Mouse (Mus musculus): ENCODE measurements around the gene Ptk6.

The Ptk6 gene

GRCm38 (mm10) chr2:181228335-181228734 lies 25.7 kb upstream of the Ptk6 start:
- TF ChIP-seq CTCF (conservative IDR thresholded peaks at IDR 0.05; ENCODE audit: low read length) = no peak
- TF ChIP-seq NANOG (IDR thresholded peaks at IDR 0.05; ENCODE audit: borderline replicate concordance, low read length) = no peak
- no peak for TF ChIP-seq POU5F1 (IDR thresholded peaks at IDR 0.05; ENCODE audit: borderline replicate concordance, low read length)
- peaks cover 29% of the 10 kb centered on the region for H3K4me1 ChIP-seq (replicated peaks; ENCODE audit: low read depth, low read length)
- H3K4me3 ChIP-seq (replicated peaks; ENCODE audit: low read length) = no peak overlapping the region
- peaks cover 29% of the 10 kb centered on the region for H3K27me3 ChIP-seq (ENCODE audit: insufficient read depth, low read length)
- no peaks in the 10 kb centered on the region for H3K36me3 ChIP-seq (ENCODE audit: insufficient read depth, low read length)
- H3K9me3 ChIP-seq (ENCODE audit: low read length) = no peaks in the 10 kb centered on the region

GRCm38 (mm10) chr2:181227122-181227521 lies 24.5 kb upstream of the Ptk6 start:
- TF ChIP-seq CTCF (conservative IDR thresholded peaks at IDR 0.05; ENCODE audit: low read length) (no peak), NANOG (IDR thresholded peaks at IDR 0.05; ENCODE audit: borderline replicate concordance, low read length) (no peak), POU5F1 (IDR thresholded peaks at IDR 0.05; ENCODE audit: borderline replicate concordance, low read length) (no peak)
- Histone ChIP-seq H3K27me3 (ENCODE audit: insufficient read depth, low read length) (peaks cover 19% of the 10 kb centered on the region; the same call in 1 of the 2 replicates), H3K9me3 (ENCODE audit: low read length) (no peaks in the 10 kb centered on the region), H3K4me1 (replicated peaks; ENCODE audit: low read depth, low read length) (peaks cover 18% of the 10 kb centered on the region), H3K4me3 (replicated peaks; ENCODE audit: low read length) (no peak overlapping the region), H3K36me3 (ENCODE audit: insufficient read depth, low read length) (no peaks in the 10 kb centered on the region)

GRCm38 (mm10) chr2:181224994-181225393 lies 22.4 kb upstream of the Ptk6 start:
- TF ChIP-seq NANOG (IDR thresholded peaks at IDR 0.05; ENCODE audit: borderline replicate concordance, low read length) (no peak), POU5F1 (IDR thresholded peaks at IDR 0.05; ENCODE audit: borderline replicate concordance, low read length) (no peak), CTCF (conservative IDR thresholded peaks at IDR 0.05; ENCODE audit: low read length) (no peak)
- H3K4me1 ChIP-seq (replicated peaks; ENCODE audit: low read depth, low read length) = peaks cover 27% of the 10 kb centered on the region
- no peaks in the 10 kb centered on the region for H3K36me3 ChIP-seq (ENCODE audit: insufficient read depth, low read length)
- H3K9me3 ChIP-seq (ENCODE audit: low read length) = no peaks in the 10 kb centered on the region
- no peak overlapping the region for H3K4me3 ChIP-seq (replicated peaks; ENCODE audit: low read length)
- H3K27me3 ChIP-seq (ENCODE audit: insufficient read depth, low read length) = peaks cover 10% of the 10 kb centered on the region

GRCm38 (mm10) chr2:181220361-181220760 lies 17.8 kb upstream of the Ptk6 start:
- peaks cover 37% of the 10 kb centered on the region for H3K4me1 ChIP-seq (replicated peaks; ENCODE audit: low read depth, low read length)
- H3K4me3 ChIP-seq (replicated peaks; ENCODE audit: low read length) = peak overlapping the region; percentile 65; the same call in 1 of the 2 replicates
- H3K36me3 ChIP-seq (ENCODE audit: insufficient read depth, low read length) = no peaks in the 10 kb centered on the region
- H3K27me3 ChIP-seq (ENCODE audit: insufficient read depth, low read length) = peaks cover 15% of the 10 kb centered on the region
- no peaks in the 10 kb centered on the region for H3K9me3 ChIP-seq (ENCODE audit: low read length)
- no peak for TF ChIP-seq POU5F1 (IDR thresholded peaks at IDR 0.05; ENCODE audit: borderline replicate concordance, low read length)
- no peak for TF ChIP-seq NANOG (IDR thresholded peaks at IDR 0.05; ENCODE audit: borderline replicate concordance, low read length)
- no peak for TF ChIP-seq CTCF (conservative IDR thresholded peaks at IDR 0.05; ENCODE audit: low read length)

GRCm38 (mm10) chr2:181219538-181220216 lies 17.1 kb upstream of the Ptk6 start, which contains the start of gene Fndc11:
Fndc11 (plus strand) TSS chr2:181220013.
- H3K27me3 ChIP-seq (ENCODE audit: insufficient read depth, low read length) = peaks cover 20% of the 10 kb centered on the region
- H3K36me3 ChIP-seq (ENCODE audit: insufficient read depth, low read length) = no peaks in the 10 kb centered on the region
- H3K4me1 ChIP-seq (replicated peaks; ENCODE audit: low read depth, low read length) = peaks cover 37% of the 10 kb centered on the region
- peak within 1 kb of the TSS; percentile 65 for H3K4me3 ChIP-seq (replicated peaks; ENCODE audit: low read length)
- TF ChIP-seq POU5F1 (IDR thresholded peaks at IDR 0.05; ENCODE audit: borderline replicate concordance, low read length) (no peak), CTCF (conservative IDR thresholded peaks at IDR 0.05; ENCODE audit: low read length) (no peak), NANOG (IDR thresholded peaks at IDR 0.05; ENCODE audit: borderline replicate concordance, low read length) (no peak)
- no peaks in the 10 kb centered on the region for H3K9me3 ChIP-seq (ENCODE audit: low read length)

GRCm38 (mm10) chr2:181218881-181219485 lies 16.4 kb upstream of the Ptk6 start:
- H3K36me3 ChIP-seq (ENCODE audit: insufficient read depth, low read length) = no peaks in the 10 kb centered on the region
- H3K9me3 ChIP-seq (ENCODE audit: low read length) = no peaks in the 10 kb centered on the region
- H3K4me3 ChIP-seq (replicated peaks; ENCODE audit: low read length) = peak overlapping the region; percentile 65; the same call in 1 of the 2 replicates
- TF ChIP-seq POU5F1 (IDR thresholded peaks at IDR 0.05; ENCODE audit: borderline replicate concordance, low read length) (no peak), CTCF (conservative IDR thresholded peaks at IDR 0.05; ENCODE audit: low read length) (no peak), NANOG (IDR thresholded peaks at IDR 0.05; ENCODE audit: borderline replicate concordance, low read length) (no peak)
- peaks cover 25% of the 10 kb centered on the region for H3K27me3 ChIP-seq (ENCODE audit: insufficient read depth, low read length)
- peaks cover 41% of the 10 kb centered on the region for H3K4me1 ChIP-seq (replicated peaks; ENCODE audit: low read depth, low read length)

GRCm38 (mm10) chr2:181216037-181216436 lies 13.4 kb upstream of the Ptk6 start:
- TF ChIP-seq POU5F1 (IDR thresholded peaks at IDR 0.05; ENCODE audit: borderline replicate concordance, low read length) = no peak
- TF ChIP-seq CTCF (conservative IDR thresholded peaks at IDR 0.05; ENCODE audit: low read length) = no peak
- no peak for TF ChIP-seq NANOG (IDR thresholded peaks at IDR 0.05; ENCODE audit: borderline replicate concordance, low read length)
- no peak overlapping the region for H3K4me3 ChIP-seq (replicated peaks; ENCODE audit: low read length)

GRCm38 (mm10) chr2:181213021-181213445 lies 10.4 kb upstream of the Ptk6 start, which contains the start of gene Srms:
Srms (minus strand) TSS chr2:181213185.
- H3K9me3 ChIP-seq (ENCODE audit: low read length) = no peaks in the 10 kb centered on the region
- peak within 1 kb of the TSS; percentile 70 for H3K4me3 ChIP-seq (replicated peaks; ENCODE audit: low read length)
- no peaks in the 10 kb centered on the region for H3K36me3 ChIP-seq (ENCODE audit: insufficient read depth, low read length)
- peak; percentile 73; the same call in 1 of the 2 replicates for TF ChIP-seq NANOG (IDR thresholded peaks at IDR 0.05; ENCODE audit: borderline replicate concordance, low read length)
- no peak for TF ChIP-seq CTCF (conservative IDR thresholded peaks at IDR 0.05; ENCODE audit: low read length)
- H3K4me1 ChIP-seq (replicated peaks; ENCODE audit: low read depth, low read length) = peaks cover 31% of the 10 kb centered on the region
- peaks cover 69% of the 10 kb centered on the region for H3K27me3 ChIP-seq (ENCODE audit: insufficient read depth, low read length)

More at GRCm38 (mm10) chr2:181216037-181216436, 13.4 kb upstream of the Ptk6 start:
- peaks cover 44% of the 10 kb centered on the region for H3K27me3 ChIP-seq (ENCODE audit: insufficient read depth, low read length)
- no peaks in the 10 kb centered on the region for H3K9me3 ChIP-seq (ENCODE audit: low read length)
- H3K36me3 ChIP-seq (ENCODE audit: insufficient read depth, low read length) = no peaks in the 10 kb centered on the region
- H3K4me1 ChIP-seq (replicated peaks; ENCODE audit: low read depth, low read length) = peaks cover 57% of the 10 kb centered on the region

All from E14TG2a.4 (cell line).